ENCODE assay signal across 8 mouse cellular contexts in genomic region chr12:118847861-118848495, GRCm38 (mm10). TPM values are rescaled to one million over a fixed set of nuclear protein-coding genes. Genes with fewer than 3 reads are reported as not detected.
DNase-seq lines count a peak whose midpoint lies in the region; ATAC-seq lines count a peak whose summit lies in the region.

No protein-coding gene starts in this region.

- 1% methylated on average over 22 of the region's 23 CpGs for WGBS in heart, embryonic 14.5 days
- WGBS in hindbrain, embryonic 15.5 days, result 1% methylated on average over 23 of the region's 23 CpGs
- under 1% methylated on average over 22 of the region's 23 CpGs for WGBS in midbrain, embryonic 15.5 days

- peak overlapping the region; percentile 39 to 54 for H3K4me3 ChIP-seq in heart, embryonic 14.5 days (ENCODE audit: control insufficient read depth in 1 of 2, insufficient read depth in 1 of 2, low read depth in 1 of 2, low read length in 2 of 2)
- H3K4me3 ChIP-seq in brown adipose tissue, adult 24 weeks (ENCODE audit: insufficient read depth, low read depth, low read length), result peak overlapping the region; percentile 37; the same call in 1 of the 2 replicates
- peak overlapping the region; percentile 41 for H3K4me3 ChIP-seq in hindbrain, embryonic 15.5 days
- peak overlapping the region; percentile 40 for H3K4me3 ChIP-seq in midbrain, embryonic 15.5 days

- intact Hi-C loops in heart, postnatal 36 days (cut with DNase I), result loop anchor here (10.0 kb wide), 1 partner anchor 543 kb away; the partner anchor contains the start of gene Sp4

- H3K27me3 ChIP-seq in heart, embryonic 14.5 days (ENCODE audit: control insufficient read depth, insufficient read depth, low read length), result peaks cover 92% of the 10 kb centered on the region
- H3K27me3 ChIP-seq in hindbrain, embryonic 15.5 days, result peaks cover 73% of the 10 kb centered on the region
- H3K27me3 ChIP-seq in midbrain, embryonic 15.5 days (replicated peaks), result peaks cover 68% of the 10 kb centered on the region

- no peaks in the 10 kb centered on the region for H3K9me3 ChIP-seq in heart, embryonic 14.5 days (ENCODE audit: control insufficient read depth, low read length)
- no peaks in the 10 kb centered on the region for H3K9me3 ChIP-seq in hindbrain, embryonic 15.5 days
- H3K9me3 ChIP-seq in midbrain, embryonic 15.5 days, result no peaks in the 10 kb centered on the region

- H3K36me3 ChIP-seq in heart, embryonic 14.5 days (ENCODE audit: control insufficient read depth, insufficient read depth, low read length), result no peaks in the 10 kb centered on the region
- no peaks in the 10 kb centered on the region for H3K36me3 ChIP-seq in hindbrain, embryonic 15.5 days
- H3K36me3 ChIP-seq in midbrain, embryonic 15.5 days (replicated peaks), result no peaks in the 10 kb centered on the region

- peak overlapping the region; percentile 92 for H3K4me2 ChIP-seq in heart, embryonic 14.5 days (ENCODE audit: low read length)
- H3K4me2 ChIP-seq in hindbrain, embryonic 15.5 days, result peak overlapping the region; percentile 48
- peak overlapping the region; percentile 57 for H3K4me2 ChIP-seq in midbrain, embryonic 15.5 days

- no peak overlapping the region for H3K27ac ChIP-seq in heart, embryonic 14.5 days (replicated peaks in 1 of 2; ENCODE audit: control insufficient read depth in 1 of 2, insufficient read depth in 1 of 2, low read depth in 2 of 2, low read length in 2 of 2)
- H3K27ac ChIP-seq in brown adipose tissue, adult 24 weeks (replicated peaks; ENCODE audit: low read depth, low read length), result no peak overlapping the region
- no peak overlapping the region for H3K27ac ChIP-seq in hindbrain, embryonic 15.5 days (replicated peaks)
- 0 out of 2 replicates have a peak overlapping the region, but pooled peaks have one; percentile 29 for H3K27ac ChIP-seq in midbrain, embryonic 15.5 days

- H3K4me1 ChIP-seq in heart, embryonic 14.5 days (ENCODE audit: control insufficient read depth in 2 of 2, insufficient read depth in 2 of 2, low read length in 2 of 2), result peaks cover 1 to 20% of the 10 kb centered on the region in 2 experiments; a peak in 3 of 4 replicates
- no peaks in the 10 kb centered on the region; the same call in 1 of the 2 replicates for H3K4me1 ChIP-seq in brown adipose tissue, adult 24 weeks (ENCODE audit: control insufficient read depth, insufficient read depth, insufficient read length, low read length)
- H3K4me1 ChIP-seq in hindbrain, embryonic 15.5 days (replicated peaks), result peaks cover 29% of the 10 kb centered on the region
- H3K4me1 ChIP-seq in midbrain, embryonic 15.5 days, result peaks cover 30% of the 10 kb centered on the region

- no peak for DNase-seq in heart, postnatal 36 days
- DNase-seq in yolk sac, embryonic 10.5 days (ENCODE audit: low spot score), result no peak
- no peak for DNase-seq in right cerebral cortex, postnatal 36 days (ENCODE audit: low spot score in 2 of 2)

- ATAC-seq in heart, embryonic 14.5 days (ENCODE audit: insufficient number of reproducible peaks, insufficient read depth, low FRiP score, low read depth), result no peak
- no peak for ATAC-seq in hindbrain, embryonic 15.5 days (ENCODE audit: low FRiP score, low read depth)
- ATAC-seq in midbrain, embryonic 15.5 days (replicated peaks), result peak; percentile 21
- ATAC-seq in megakaryocyte-erythroid progenitor cell, adult 5-6 weeks (replicated peaks; ENCODE audit: low FRiP score, low TSS enrichment, poor library complexity, severe bottlenecking), result no peak

- H3K9ac ChIP-seq in heart, embryonic 14.5 days (ENCODE audit: low read length), result no peak overlapping the region
- H3K9ac ChIP-seq in hindbrain, embryonic 15.5 days, result no peak overlapping the region; the same call in 1 of the 2 replicates
- H3K9ac ChIP-seq in midbrain, embryonic 15.5 days, result peak overlapping the region; percentile 18; the same call in 1 of the 2 replicates

RNA-seq across cellular contexts. Expression of gene Sp8, which starts 1.8 kb away (rescaled TPM):
- not detected in 2 replicates for polyA plus RNA-seq in heart, embryonic 14.5 days (2014; fragmentation: Nextera tagmentation; extraction: Ambion mirVana)
- total RNA-seq in heart, postnatal 36 days (2021), result not detected
- polyA plus RNA-seq in brown adipose tissue, adult 24 weeks (2012; ENCODE audit: insufficient read depth, insufficient read length, missing spikeins), result not detected in 2 replicates
- polyA plus RNA-seq in hindbrain, embryonic 15.5 days (2015; fragmentation: Nextera tagmentation; extraction: Ambion mirVana), result 2.8 and 3.0 TPM in 2 replicates
- 2.8 and 3.5 TPM in 2 replicates for polyA plus RNA-seq in midbrain, embryonic 15.5 days (2015; fragmentation: Nextera tagmentation; extraction: Ambion mirVana)
- total RNA-seq in megakaryocyte-erythroid progenitor cell, adult 5-6 weeks (2014; fragmentation: Nextera tagmentation), result not detected in 2 replicates
- total RNA-seq in megakaryocyte-erythroid progenitor cell, adult 5-6 weeks (2017), result not detected in 2 replicates
